Mouse (Mus musculus): ENCODE measurements around the gene Rpl24. TPM values are rescaled to one million over a fixed set of nuclear protein-coding genes. Genes with fewer than 3 reads are reported as not detected.
A peak's percentile ranks its signal among the peaks of the same experiment; 100 is the strongest.

Rpl24 gene
- polyA plus RNA-seq, 1 experiment from 2014 or later: 771 TPM

GRCm38 (mm10) chr16:55973431-55974255 is 7.6 kb downstream of the Rpl24 start, which contains the start of gene Zbtb11:
Gene Zbtb11, plus strand, starts transcription at chr16:55973883.
- H3K4me3 ChIP-seq: peak within 1 kb of the TSS; percentile 99
- H3K27me3 ChIP-seq (ENCODE audit: poor library complexity, severe bottlenecking): no peaks in the 10 kb centered on the region
- peaks cover 53% of the 10 kb centered on the region for H3K36me3 ChIP-seq (replicated peaks)
- DNase-seq (ENCODE audit: extremely low spot score, low spot score): peak; percentile 99
- H3K27ac ChIP-seq: peak within 1 kb of the TSS; percentile 89
- H3K9me3 ChIP-seq: no peaks in the 10 kb centered on the region
- WGBS: under 1% methylated on average over 86 of the region's 86 CpGs
- peaks cover 37% of the 10 kb centered on the region for H3K4me1 ChIP-seq

GRCm38 (mm10) chr16:55974256-55974902 is 8.3 kb downstream of the Rpl24 start:
- Histone ChIP-seq H3K27ac (peak overlapping the region; percentile 89), H3K9me3 (no peaks in the 10 kb centered on the region), H3K36me3 (replicated peaks) (peaks cover 49% of the 10 kb centered on the region), H3K4me3 (peak overlapping the region; percentile 99), H3K27me3 (ENCODE audit: poor library complexity, severe bottlenecking) (no peaks in the 10 kb centered on the region), H3K4me1 (peaks cover 31% of the 10 kb centered on the region)
- peak; percentile 83 for DNase-seq (ENCODE audit: extremely low spot score, low spot score)
- WGBS: under 1% methylated on average over 54 of the region's 55 CpGs

GRCm38 (mm10) chr16:55974903-55975285 is 8.8 kb downstream of the Rpl24 start:
- WGBS: 18% methylated on average over 14 of the region's 14 CpGs
- Histone ChIP-seq H3K4me1 (peaks cover 27% of the 10 kb centered on the region), H3K9me3 (no peaks in the 10 kb centered on the region), H3K4me3 (peak overlapping the region; percentile 99), H3K36me3 (replicated peaks) (peaks cover 46% of the 10 kb centered on the region), H3K27me3 (ENCODE audit: poor library complexity, severe bottlenecking) (no peaks in the 10 kb centered on the region), H3K27ac (peak overlapping the region; percentile 89)
- DNase-seq (ENCODE audit: extremely low spot score, low spot score): no peak

- Histone ChIP-seq H3K27me3 (ENCODE audit: poor library complexity, severe bottlenecking) (no peaks in the 10 kb centered on the region), H3K27ac (no peak overlapping the region), H3K4me1 (no peaks in the 10 kb centered on the region), H3K4me3 (no peak overlapping the region), H3K9me3 (no peaks in the 10 kb centered on the region), H3K36me3 (replicated peaks) (peaks cover 82% of the 10 kb centered on the region)
- DNase-seq (ENCODE audit: extremely low spot score, low spot score): no peak
- WGBS: 90% methylated on average over 3 of the region's 3 CpGs
These were observed 19.9 kb downstream of the Rpl24 start for GRCm38 (mm10) chr16:55986001-55986400.

- DNase-seq (ENCODE audit: extremely low spot score, low spot score): no peak
- Histone ChIP-seq H3K9me3 (no peaks in the 10 kb centered on the region), H3K4me3 (no peak overlapping the region), H3K4me1 (no peaks in the 10 kb centered on the region), H3K36me3 (replicated peaks) (peaks cover 81% of the 10 kb centered on the region), H3K27me3 (ENCODE audit: poor library complexity, severe bottlenecking) (no peaks in the 10 kb centered on the region), H3K27ac (no peak overlapping the region)
- 89% methylated on average over 4 of the region's 4 CpGs for WGBS
These were observed 24.2 kb downstream of the Rpl24 start for GRCm38 (mm10) chr16:55990311-55990710.

- no peak for DNase-seq (ENCODE audit: extremely low spot score, low spot score)
- WGBS: 96% methylated on average over 2 of the region's 2 CpGs
- Histone ChIP-seq H3K4me3 (no peak overlapping the region), H3K36me3 (replicated peaks) (peaks cover 81% of the 10 kb centered on the region), H3K4me1 (no peaks in the 10 kb centered on the region), H3K27ac (no peak overlapping the region), H3K27me3 (ENCODE audit: poor library complexity, severe bottlenecking) (no peaks in the 10 kb centered on the region), H3K9me3 (no peaks in the 10 kb centered on the region)
These were observed 28.2 kb downstream of the Rpl24 start for GRCm38 (mm10) chr16:55994235-55994634.

GRCm38 (mm10) chr16:56006798-56007197 is 40.7 kb downstream of the Rpl24 start:
- H3K4me3 ChIP-seq: no peak overlapping the region
- DNase-seq (ENCODE audit: extremely low spot score, low spot score): no peak
- WGBS: 96% methylated on average over 11 of the region's 11 CpGs
- H3K27me3 ChIP-seq (ENCODE audit: poor library complexity, severe bottlenecking): no peaks in the 10 kb centered on the region
- H3K4me1 ChIP-seq: no peaks in the 10 kb centered on the region
- H3K36me3 ChIP-seq (replicated peaks): peaks cover 77% of the 10 kb centered on the region
- no peak overlapping the region for H3K27ac ChIP-seq
- no peaks in the 10 kb centered on the region for H3K9me3 ChIP-seq

- Histone ChIP-seq H3K27ac (no peak overlapping the region), H3K36me3 (replicated peaks) (peaks cover 80% of the 10 kb centered on the region), H3K9me3 (no peaks in the 10 kb centered on the region), H3K4me1 (no peaks in the 10 kb centered on the region), H3K27me3 (ENCODE audit: poor library complexity, severe bottlenecking) (no peaks in the 10 kb centered on the region), H3K4me3 (no peak overlapping the region)
- 89% methylated on average over 1 of the region's 1 CpGs for WGBS
- DNase-seq (ENCODE audit: extremely low spot score, low spot score): no peak
These were observed 42.8 kb downstream of the Rpl24 start for GRCm38 (mm10) chr16:56008862-56009261.

- no peaks in the 10 kb centered on the region for H3K4me1 ChIP-seq
- H3K9me3 ChIP-seq: peaks cover 5% of the 10 kb centered on the region
- WGBS: 89% methylated on average over 10 of the region's 10 CpGs
- H3K36me3 ChIP-seq (replicated peaks): peaks cover 69% of the 10 kb centered on the region
- H3K27ac ChIP-seq: no peak overlapping the region
- no peaks in the 10 kb centered on the region for H3K27me3 ChIP-seq (ENCODE audit: poor library complexity, severe bottlenecking)
- no peak overlapping the region for H3K4me3 ChIP-seq
- DNase-seq (ENCODE audit: extremely low spot score, low spot score): no peak
These were observed 47.0 kb downstream of the Rpl24 start for GRCm38 (mm10) chr16:56012789-56013743.

- DNase-seq (ENCODE audit: extremely low spot score, low spot score): no peak
- Histone ChIP-seq H3K27ac (no peak overlapping the region), H3K36me3 (replicated peaks) (peaks cover 71% of the 10 kb centered on the region), H3K27me3 (ENCODE audit: poor library complexity, severe bottlenecking) (no peaks in the 10 kb centered on the region), H3K4me1 (no peaks in the 10 kb centered on the region), H3K4me3 (no peak overlapping the region), H3K9me3 (peaks cover 5% of the 10 kb centered on the region)
- WGBS: 93% methylated on average over 7 of the region's 7 CpGs
These were observed 48.0 kb downstream of the Rpl24 start for GRCm38 (mm10) chr16:56014076-56014475.

GRCm38 (mm10) chr16:56019660-56020059 is 53.6 kb downstream of the Rpl24 start:
- H3K36me3 ChIP-seq (replicated peaks): peaks cover 82% of the 10 kb centered on the region
- H3K9me3 ChIP-seq: peaks cover 5% of the 10 kb centered on the region
- 95% methylated on average over 7 of the region's 7 CpGs for WGBS
- H3K27ac ChIP-seq: no peak overlapping the region
- no peak for DNase-seq (ENCODE audit: extremely low spot score, low spot score)
- no peak overlapping the region for H3K4me3 ChIP-seq
- no peaks in the 10 kb centered on the region for H3K4me1 ChIP-seq
- H3K27me3 ChIP-seq (ENCODE audit: poor library complexity, severe bottlenecking): no peaks in the 10 kb centered on the region
